ENCODE assay signal across 10 mouse cellular contexts in the genomic region with DNA sequence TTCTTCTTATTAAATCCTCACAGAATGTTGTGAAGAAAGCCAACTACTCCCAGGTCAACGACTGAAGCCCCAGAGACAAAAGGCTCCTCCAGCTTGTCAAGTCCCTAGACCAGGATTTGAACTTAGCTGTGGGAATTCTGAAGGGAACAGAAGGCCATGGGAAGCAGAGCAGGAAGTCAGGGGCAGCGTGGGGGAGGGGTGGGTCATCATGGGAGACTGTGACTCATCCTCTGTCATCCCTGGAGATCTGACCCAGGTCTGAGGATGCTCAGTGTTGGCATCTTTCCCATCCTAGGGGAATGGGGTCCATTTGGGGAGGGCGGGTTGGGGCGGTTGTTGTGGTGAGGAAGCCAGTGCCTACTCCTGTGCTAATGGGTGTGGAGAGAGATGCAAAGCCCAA. TPM values are rescaled to one million over a fixed set of nuclear protein-coding genes. Genes with fewer than 3 reads are reported as not detected.
DNase-seq lines count a peak whose midpoint lies in the region; ATAC-seq and TF ChIP-seq lines count a peak whose summit lies in the region.
"Had no signal": no experiment of that assay in that cellular context is flagged by ENCODE, and none has a peak within 500 bp of the region (broad histone marks: within the 10 kb centered on the region; RNA-seq: fewer than 3 reads in every experiment).

No protein-coding gene starts in this region.

- peak; percentile 31 for DNase-seq in gastrocnemius, postnatal 14 days
- DNase-seq in gastrocnemius, postnatal 4 days (ENCODE audit: low spot score in 2 of 2), result no peak
- no peak for DNase-seq in testis, postnatal 14 days (ENCODE audit: low spot score)
- no peak for DNase-seq in limb, embryonic 10.5 days (ENCODE audit: low spot score)
- DNase-seq in stomach, postnatal 0 days (ENCODE audit: low spot score), result no peak
- no peak for DNase-seq in adrenal gland, adult 18-20 months (ENCODE audit: low spot score in 2 of 2)
- DNase-seq: B cell, adult 2 months; lung, adult 2 months had no signal

- peak overlapping the region; percentile 58 for H3K4me2 ChIP-seq in stomach, postnatal 0 days (replicated peaks; ENCODE audit: low read depth)

- no peaks in the 10 kb centered on the region for H3K9me3 ChIP-seq in limb, embryonic 10.5 days (replicated peaks)
- no peaks in the 10 kb centered on the region for H3K9me3 ChIP-seq in stomach, postnatal 0 days (ENCODE audit: control insufficient read depth, low read length)

- peak overlapping the region; percentile 41 for H3K4me3 ChIP-seq in testis, adult 2 months (ENCODE audit: control insufficient read depth, low read depth, low read length)
- H3K4me3 ChIP-seq in limb, embryonic 10.5 days, result peak overlapping the region; percentile 51
- no peak overlapping the region; the same call in 1 of the 2 replicates for H3K4me3 ChIP-seq in stomach, postnatal 0 days (ENCODE audit: low read depth, low read length)

- WGBS in limb, embryonic 10.5 days, result 27% methylated on average over 4 of the region's 4 CpGs
- WGBS in stomach, postnatal 0 days, result 36% methylated on average over 4 of the region's 4 CpGs

- no peak overlapping the region for H3K9ac ChIP-seq in stomach, postnatal 0 days (ENCODE audit: low read length)

- no peaks in the 10 kb centered on the region for H3K36me3 ChIP-seq in testis, adult 2 months (ENCODE audit: control insufficient read depth, insufficient read depth, low read length)
- H3K36me3 ChIP-seq in limb, embryonic 10.5 days, result peaks cover 21% of the 10 kb centered on the region
- H3K36me3 ChIP-seq in stomach, postnatal 0 days (ENCODE audit: control insufficient read depth, insufficient read depth, low read length), result peaks cover 3% of the 10 kb centered on the region; the same call in 1 of the 2 replicates

- peaks cover 24% of the 10 kb centered on the region for H3K4me1 ChIP-seq in testis, adult 2 months (ENCODE audit: control insufficient read depth, insufficient read depth, low read length)
- peaks cover 77% of the 10 kb centered on the region for H3K4me1 ChIP-seq in limb, embryonic 10.5 days
- peaks cover 6% of the 10 kb centered on the region for H3K4me1 ChIP-seq in stomach, postnatal 0 days (replicated peaks; ENCODE audit: control insufficient read depth, insufficient read depth)

- TF ChIP-seq POLR2A in testis, adult 2 months (IDR thresholded peaks at IDR 0.05; ENCODE audit: control insufficient read depth, low read depth, low read length), result no peak

- intact Hi-C loops in gastrocnemius, postnatal 14 days (cut with DNase I; ENCODE audit: low total_unique reads), result no loop called here

- ATAC-seq in stomach, postnatal 0 days (ENCODE audit: low FRiP score, low TSS enrichment), result no peak
- no peak for ATAC-seq in megakaryocyte progenitor cell, adult 5-6 weeks (replicated peaks; ENCODE audit: poor library complexity)

- TF ChIP-seq CTCF in testis, adult 2 months (IDR thresholded peaks at IDR 0.05; ENCODE audit: control insufficient read depth, insufficient read depth, insufficient replicate concordance, low read depth, low read length), result no peak
- TF ChIP-seq CTCF in stomach, postnatal 0 days (IDR thresholded peaks at IDR 0.05; ENCODE audit: low read depth), result no peak

- no peaks in the 10 kb centered on the region for H3K27me3 ChIP-seq in testis, adult 2 months (ENCODE audit: control insufficient read depth, insufficient read depth, low read length)
- H3K27me3 ChIP-seq in limb, embryonic 10.5 days (ENCODE audit: low read depth, poor library complexity, severe bottlenecking), result 0 out of 2 replicates have a peak, but pooled peaks cover 9% of the 10 kb centered on the region
- no peaks in the 10 kb centered on the region for H3K27me3 ChIP-seq in stomach, postnatal 0 days (ENCODE audit: control insufficient read depth, insufficient read depth, low read length)

- TF ChIP-seq EP300 in stomach, postnatal 0 days (optimal IDR thresholded peaks at IDR 0.05), result no peak

- no peak overlapping the region for H3K27ac ChIP-seq in testis, adult 2 months (ENCODE audit: control insufficient read depth, insufficient read depth, low read depth, low read length)
- peak overlapping the region; percentile 82 for H3K27ac ChIP-seq in limb, embryonic 10.5 days
- H3K27ac ChIP-seq in stomach, postnatal 0 days (replicated peaks), result peak overlapping the region; percentile 79

RNA-seq across cellular contexts. Expression of a gene that starts 6.4 kb away (rescaled TPM):
- total RNA-seq in gastrocnemius, postnatal 14 days (2021), result 10 to 100 TPM; 13.0 to 16.5 TPM
- 10 to 100 TPM; 31.0 to 34.6 TPM for total RNA-seq in gastrocnemius, postnatal 4 days (2021)
- polyA plus RNA-seq in testis, adult 2 months (2012; rRNA removed), result 13.2 and 19.2 TPM in 2 replicates
- polyA plus RNA-seq in limb, embryonic 10.5 days (2016; fragmentation: Nextera tagmentation; extraction: Ambion mirVana), result 34.2 and 51.8 TPM in 2 replicates
- 18.5 and 20.4 TPM in 2 replicates for polyA plus RNA-seq in stomach, postnatal 0 days (2015; fragmentation: Nextera tagmentation; extraction: Ambion mirVana)
- 1 to 10 TPM; 4.7 to 6.6 TPM for total RNA-seq in adrenal gland, adult 18-20 months (2021)
- total RNA-seq in megakaryocyte progenitor cell, adult 5-6 weeks (2015), result 1.9 and 2.4 TPM in 2 replicates
- 2.2 and 2.4 TPM in 2 replicates for total RNA-seq in megakaryocyte progenitor cell, adult 5-6 weeks (2017)

RNA-seq across cellular contexts. Expression of a gene that starts 14.6 kb away (rescaled TPM):
- 1 to 10 TPM; 1.2 to 2.0 TPM for total RNA-seq in gastrocnemius, postnatal 14 days (2021)
- total RNA-seq in gastrocnemius, postnatal 4 days (2021), result 1 to 10 TPM; 1.9 to 2.5 TPM
- polyA plus RNA-seq in testis, adult 2 months (2012; rRNA removed), result 129 and 133 TPM in 2 replicates
- polyA plus RNA-seq in limb, embryonic 10.5 days (2016; fragmentation: Nextera tagmentation; extraction: Ambion mirVana), result 10.9 and 13.7 TPM in 2 replicates
- polyA plus RNA-seq in stomach, postnatal 0 days (2015; fragmentation: Nextera tagmentation; extraction: Ambion mirVana), result 1.6 and 1.7 TPM in 2 replicates
- 1 to 10 TPM; 1.9 to 3.6 TPM for total RNA-seq in adrenal gland, adult 18-20 months (2021)
- 0.57 TPM in 1 of 2 replicates, not detected in the other for total RNA-seq in megakaryocyte progenitor cell, adult 5-6 weeks (2015)
- total RNA-seq in megakaryocyte progenitor cell, adult 5-6 weeks (2017), result under 0.01 and 0.14 TPM in 2 replicates

RNA-seq across cellular contexts. Expression of a gene that starts 14.6 kb away (rescaled TPM):
- total RNA-seq in gastrocnemius, postnatal 14 days (2021), result not detected
- total RNA-seq in gastrocnemius, postnatal 4 days (2021), result not detected
- 604 and 651 TPM in 2 replicates for polyA plus RNA-seq in testis, adult 2 months (2012; rRNA removed)
- polyA plus RNA-seq in limb, embryonic 10.5 days (2016; fragmentation: Nextera tagmentation; extraction: Ambion mirVana), result 0.80 and 1.6 TPM in 2 replicates
- polyA plus RNA-seq in stomach, postnatal 0 days (2015; fragmentation: Nextera tagmentation; extraction: Ambion mirVana), result 1.1 TPM in 2 replicates
- total RNA-seq in adrenal gland, adult 18-20 months (2021), result 1 to 10 TPM; 1.1 to 1.4 TPM
- total RNA-seq in megakaryocyte progenitor cell, adult 5-6 weeks (2015), result not detected in 2 replicates
- not detected in 2 replicates for total RNA-seq in megakaryocyte progenitor cell, adult 5-6 weeks (2017)

RNA-seq across cellular contexts. Expression of a gene that starts 16.4 kb away (rescaled TPM):
- total RNA-seq in gastrocnemius, postnatal 14 days (2021), result 10 to 100 TPM; 14.5 to 15.2 TPM
- 10 to 100 TPM; 18.6 to 20.6 TPM for total RNA-seq in gastrocnemius, postnatal 4 days (2021)
- polyA plus RNA-seq in testis, adult 2 months (2012; rRNA removed), result 35.0 and 50.6 TPM in 2 replicates
- 17.4 and 17.8 TPM in 2 replicates for polyA plus RNA-seq in limb, embryonic 10.5 days (2016; fragmentation: Nextera tagmentation; extraction: Ambion mirVana)
- polyA plus RNA-seq in stomach, postnatal 0 days (2015; fragmentation: Nextera tagmentation; extraction: Ambion mirVana), result 7.7 and 9.4 TPM in 2 replicates
- 10 to 100 TPM; 20.1 to 20.7 TPM for total RNA-seq in adrenal gland, adult 18-20 months (2021)
- total RNA-seq in megakaryocyte progenitor cell, adult 5-6 weeks (2015), result 20.7 and 24.4 TPM in 2 replicates
- total RNA-seq in megakaryocyte progenitor cell, adult 5-6 weeks (2017), result 35.5 and 44.4 TPM in 2 replicates

RNA-seq across cellular contexts. Expression of a gene that starts 20.3 kb away (rescaled TPM):
- total RNA-seq in gastrocnemius, postnatal 14 days (2021), result 10 to 100 TPM; 48.2 to 50.5 TPM
- total RNA-seq in gastrocnemius, postnatal 4 days (2021), result 10 to 100 TPM; 52.7 to 62.3 TPM
- 53.0 and 63.3 TPM in 2 replicates for polyA plus RNA-seq in testis, adult 2 months (2012; rRNA removed)
- polyA plus RNA-seq in limb, embryonic 10.5 days (2016; fragmentation: Nextera tagmentation; extraction: Ambion mirVana), result 136 and 188 TPM in 2 replicates
- polyA plus RNA-seq in stomach, postnatal 0 days (2015; fragmentation: Nextera tagmentation; extraction: Ambion mirVana), result 57.4 and 59.4 TPM in 2 replicates
- 10 to 100 TPM; 84.3 to 89.0 TPM for total RNA-seq in adrenal gland, adult 18-20 months (2021)
- total RNA-seq in megakaryocyte progenitor cell, adult 5-6 weeks (2015), result 25.8 and 27.8 TPM in 2 replicates
- total RNA-seq in megakaryocyte progenitor cell, adult 5-6 weeks (2017), result 85.0 and 96.7 TPM in 2 replicates
